Mouse (Mus musculus) kidney, postnatal 10 days (tissue): ENCODE measurements around the gene Glcci1.

Experiments
- DNase-seq: peaks from one replicate; pipeline ENCODE4 v3.0.0; 2021; ENCODE audit warnings: mixed read lengths

The Glcci1 gene

GRCm38 (mm10) chr6:8556849-8557571 lies 47.6 kb downstream of the Glcci1 start:
- DNase-seq = no peak

GRCm38 (mm10) chr6:8560682-8561081 lies 51.3 kb downstream of the Glcci1 start:
- no peak for DNase-seq

- DNase-seq = no peak
Measured at GRCm38 (mm10) chr6:8582377-8582776, 73.0 kb downstream of the Glcci1 start.

- DNase-seq = no peak
Measured at GRCm38 (mm10) chr6:8583892-8584291, 74.5 kb downstream of the Glcci1 start.

GRCm38 (mm10) chr6:8591665-8592064 lies 82.3 kb downstream of the Glcci1 start:
- DNase-seq = peak; percentile 27

GRCm38 (mm10) chr6:8617369-8617768 lies 108.0 kb downstream of the Glcci1 start:
- DNase-seq = no peak

GRCm38 (mm10) chr6:8619582-8620350 lies 110.4 kb downstream of the Glcci1 start:
- no peak for DNase-seq

GRCm38 (mm10) chr6:8623045-8623444 lies 113.6 kb downstream of the Glcci1 start:
- no peak for DNase-seq

- DNase-seq = no peak
Measured at GRCm38 (mm10) chr6:8628226-8628625, 118.8 kb downstream of the Glcci1 start.

GRCm38 (mm10) chr6:8628715-8629267 lies 119.4 kb downstream of the Glcci1 start:
- no peak for DNase-seq

- DNase-seq = no peak
Measured at GRCm38 (mm10) chr6:8630531-8630930, 121.1 kb downstream of the Glcci1 start.

- DNase-seq = no peak
Measured at GRCm38 (mm10) chr6:8631362-8631761, 122.0 kb downstream of the Glcci1 start.

- DNase-seq = no peak
Measured at GRCm38 (mm10) chr6:8631986-8632632, 122.7 kb downstream of the Glcci1 start.

- DNase-seq = no peak
Measured at GRCm38 (mm10) chr6:8632701-8633100, 123.3 kb downstream of the Glcci1 start.

GRCm38 (mm10) chr6:8638122-8638521 lies 128.7 kb downstream of the Glcci1 start:
- no peak for DNase-seq

- no peak for DNase-seq
Measured at GRCm38 (mm10) chr6:8638899-8639298, 129.5 kb downstream of the Glcci1 start.

- DNase-seq = no peak
Measured at GRCm38 (mm10) chr6:8639526-8639925, 130.1 kb downstream of the Glcci1 start.

GRCm38 (mm10) chr6:8640863-8641262 lies 131.5 kb downstream of the Glcci1 start:
- no peak for DNase-seq

GRCm38 (mm10) chr6:8644703-8645102 lies 135.3 kb downstream of the Glcci1 start:
- no peak for DNase-seq

GRCm38 (mm10) chr6:8645708-8646107 lies 136.3 kb downstream of the Glcci1 start:
- no peak for DNase-seq
